Mouse (Mus musculus) gastrocnemius, postnatal 25 days (tissue): ENCODE results near the gene Specc1. TPM values are rescaled to one million over a fixed set of nuclear protein-coding genes. Genes with fewer than 3 reads are reported as not detected.

Experiments
- DNase-seq: peaks from one replicate; pipeline ENCODE4 v3.0.0; 2022
- total RNA-seq, 2 experiments: library from RNA; stranded (reverse); gene quantifications; 1 replicate in 1 of 2; 2 replicates in 1 of 2; pipeline ENCODE4 v1.2.3; 2021

The Specc1 gene
- total RNA-seq, 2 experiments from 2014 or later = 1.9 to 2.8 TPM

DNA sequence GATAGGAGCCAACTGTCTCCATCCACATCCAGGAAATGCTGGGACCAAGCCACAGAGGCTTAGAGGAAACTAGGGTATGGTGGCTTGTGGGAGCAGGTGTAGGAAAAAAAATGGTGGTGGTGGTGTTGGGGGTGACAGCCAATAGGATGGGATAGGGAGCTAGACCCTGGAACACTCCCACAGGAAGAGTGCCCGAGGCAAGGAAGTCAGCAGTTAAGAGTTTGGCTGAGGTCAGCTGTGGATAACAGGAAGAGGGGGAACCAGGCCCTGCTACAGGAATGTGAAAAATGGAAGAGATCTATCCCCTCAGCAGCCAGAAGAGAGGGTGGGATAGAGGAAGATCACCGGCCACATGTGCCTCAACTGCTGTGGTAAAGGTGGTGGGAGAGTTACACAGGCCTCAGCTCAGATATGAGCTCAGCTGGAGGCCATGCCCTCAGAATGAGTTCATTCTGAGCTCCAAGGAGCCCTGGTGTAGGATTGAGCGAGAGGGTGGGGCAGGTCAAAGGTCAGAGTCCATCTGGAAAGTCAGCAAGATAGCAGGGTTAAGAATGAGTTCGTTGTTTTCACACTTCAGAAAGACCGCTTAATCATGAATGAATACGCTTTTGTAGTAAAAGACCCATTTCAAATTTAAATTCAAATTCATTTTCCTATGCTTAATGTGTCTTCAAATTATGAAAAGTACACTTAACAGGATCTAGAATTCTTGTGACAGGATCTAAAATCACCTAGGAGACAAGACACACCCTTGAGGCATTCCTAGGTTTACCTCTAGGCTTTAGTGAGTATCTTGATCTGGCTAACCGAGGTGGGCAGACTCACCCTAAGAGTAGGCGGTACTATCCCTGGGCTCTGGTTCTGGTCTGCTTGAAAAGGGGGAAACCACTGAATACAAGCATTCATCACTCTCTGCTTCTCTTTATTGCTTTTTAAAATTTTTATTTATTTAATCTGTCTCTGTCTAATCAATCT, 94.1 kb downstream of the Specc1 start:
- no peak for DNase-seq

- DNase-seq = no peak
These were observed 94.9 kb downstream of the Specc1 start for GRCm38 (mm10) chr11:62051487-62051886.

- no peak for DNase-seq
These were observed 97.4 kb downstream of the Specc1 start for GRCm38 (mm10) chr11:62053928-62054327.

DNA sequence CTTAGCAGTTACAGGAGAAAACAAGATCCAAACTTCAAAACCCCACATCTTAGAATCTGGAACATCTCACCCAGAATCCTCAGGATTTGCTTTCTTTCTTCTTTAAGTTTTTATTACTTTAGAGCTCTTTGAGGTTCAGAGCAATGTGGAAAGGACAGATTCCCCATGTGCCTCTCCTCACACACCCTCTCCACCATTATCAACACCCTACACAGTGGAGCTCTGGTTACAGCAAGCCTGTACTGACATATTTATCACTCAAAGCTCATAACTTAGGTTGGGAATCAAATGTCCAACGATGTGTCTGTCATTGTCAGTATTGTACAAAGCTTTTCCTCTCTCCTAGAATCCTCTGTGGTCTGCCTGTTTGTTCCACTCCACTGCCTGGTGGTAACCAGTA, 108.0 kb downstream of the Specc1 start:
- DNase-seq = no peak

- DNase-seq = no peak
These were observed 109.1 kb downstream of the Specc1 start for GRCm38 (mm10) chr11:62065655-62066054.

DNA sequence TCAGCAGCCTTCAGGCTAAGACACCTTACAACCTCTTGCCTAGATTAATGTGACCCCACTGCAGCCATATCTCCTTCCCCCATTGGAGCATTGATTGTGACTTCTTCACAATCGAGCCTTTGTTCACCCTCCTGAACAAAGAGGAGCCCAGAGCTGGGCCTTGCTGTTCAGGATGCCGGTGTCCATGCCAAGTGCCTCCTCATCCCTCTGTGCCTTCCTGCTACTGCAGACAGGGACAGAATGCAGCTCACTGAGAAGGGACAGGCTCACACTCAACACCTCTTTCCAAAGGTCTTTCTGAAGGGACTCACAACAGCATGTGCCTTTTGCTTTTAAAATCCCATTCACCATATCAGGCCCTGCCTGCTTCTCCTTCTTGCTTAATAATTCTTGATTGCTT, 113.0 kb downstream of the Specc1 start:
- no peak for DNase-seq

DNA sequence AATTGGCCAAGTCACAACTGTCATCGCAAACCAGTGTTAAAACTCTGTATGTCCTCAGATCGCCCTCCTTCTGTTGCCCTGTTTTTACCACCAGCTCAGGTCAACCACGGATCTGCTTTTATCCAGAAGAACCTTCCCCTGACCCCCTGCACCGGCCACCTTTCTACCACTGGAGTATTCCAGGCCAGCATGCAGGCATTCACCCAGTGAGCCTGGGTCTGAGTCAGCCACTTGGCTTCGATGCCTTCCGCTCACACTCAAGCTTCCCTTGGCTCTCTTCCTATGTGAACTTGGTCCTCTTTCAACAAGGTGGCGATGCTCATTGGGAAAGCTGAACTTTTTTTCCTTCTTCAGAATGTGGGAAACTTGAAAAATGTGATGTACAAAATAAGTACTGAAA, 113.6 kb downstream of the Specc1 start:
- no peak for DNase-seq

GRCm38 (mm10) chr11:62072406-62072805, 115.8 kb downstream of the Specc1 start:
- no peak for DNase-seq

- DNase-seq = no peak
These were observed 117.1 kb downstream of the Specc1 start for GRCm38 (mm10) chr11:62073575-62074140.

DNA sequence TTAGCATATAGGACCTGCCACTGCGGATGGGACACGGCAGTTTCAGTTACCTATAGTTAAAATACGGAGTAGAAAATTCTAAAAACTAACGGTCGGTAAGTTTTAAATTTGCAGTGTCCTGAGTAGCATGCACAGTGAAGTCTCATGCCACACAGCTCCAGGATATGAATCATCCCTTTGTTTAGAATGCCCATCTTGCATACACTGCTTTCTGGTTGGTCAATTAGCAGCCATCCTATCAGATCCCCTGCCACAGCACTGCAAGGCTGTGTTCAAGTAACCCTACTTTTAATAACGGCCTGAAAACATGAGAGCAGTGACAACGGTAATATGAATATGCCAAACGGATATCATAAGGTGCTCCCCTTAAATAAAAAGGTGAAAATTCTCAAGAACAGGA, 118.0 kb downstream of the Specc1 start:
- no peak for DNase-seq

- no peak for DNase-seq
These were observed 118.5 kb downstream of the Specc1 start for GRCm38 (mm10) chr11:62075071-62075470.

DNA sequence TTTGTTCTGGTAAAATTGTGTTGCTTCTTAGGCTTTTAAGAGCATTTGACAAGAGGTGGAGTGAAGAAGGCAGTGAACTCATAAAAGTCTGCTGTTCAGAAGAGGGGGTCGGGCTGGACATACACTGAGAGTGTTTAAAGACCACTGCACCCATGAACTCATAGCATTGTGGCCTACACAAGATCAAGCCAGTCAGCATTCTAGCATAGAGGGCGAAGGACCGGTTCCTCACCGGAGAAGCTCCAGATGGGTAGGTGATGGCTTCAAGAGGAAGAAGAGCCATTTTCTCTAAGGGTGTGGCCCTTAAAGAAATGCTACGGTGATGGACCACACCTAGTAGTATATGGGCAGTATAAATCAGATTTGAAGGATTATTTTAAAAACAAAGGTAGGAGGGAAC, 119.0 kb downstream of the Specc1 start:
- no peak for DNase-seq

- peak; percentile 99 for DNase-seq
These were observed 120.0 kb downstream of the Specc1 start for GRCm38 (mm10) chr11:62076345-62077156.

DNA sequence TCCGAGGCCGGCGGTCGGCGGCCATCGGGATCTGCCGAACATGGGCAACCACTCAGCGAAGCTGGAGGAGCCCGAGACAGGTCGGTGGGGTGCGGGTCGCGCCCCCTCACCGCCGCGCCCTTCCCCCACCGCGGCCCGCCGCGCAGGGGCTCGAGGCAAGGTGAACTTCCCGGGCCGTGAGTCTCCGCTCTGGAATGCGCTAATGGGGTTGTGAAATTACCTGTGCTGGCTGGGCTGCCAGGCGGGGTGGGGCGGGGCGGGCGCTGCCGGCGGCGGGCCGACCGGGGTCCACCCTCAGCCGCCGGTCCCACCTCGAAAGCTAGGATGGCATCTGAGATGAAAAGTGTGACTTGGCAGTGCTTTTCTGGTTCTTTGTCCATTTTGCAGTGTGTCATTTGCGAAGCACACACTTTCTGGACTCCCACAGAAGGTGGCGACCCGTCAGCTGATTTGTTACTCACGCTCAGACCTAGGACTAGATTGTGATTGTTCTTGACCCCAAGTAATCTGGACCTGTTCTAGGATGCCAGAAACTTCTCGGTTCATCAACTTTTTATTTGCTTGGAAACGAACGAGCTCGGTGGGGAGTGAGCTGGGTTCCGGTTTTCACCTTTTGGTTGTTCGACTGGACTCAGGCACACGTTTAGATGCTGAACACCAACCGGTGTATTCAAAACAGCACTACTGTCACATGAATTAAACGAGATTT, 120.7 kb downstream of the Specc1 start:
- no peak for DNase-seq

- no peak for DNase-seq
These were observed 121.8 kb downstream of the Specc1 start for GRCm38 (mm10) chr11:62078371-62078770.

- no peak for DNase-seq
These were observed 122.7 kb downstream of the Specc1 start for GRCm38 (mm10) chr11:62079100-62079857.

- no peak for DNase-seq
These were observed 123.9 kb downstream of the Specc1 start for GRCm38 (mm10) chr11:62080476-62080875.

DNA sequence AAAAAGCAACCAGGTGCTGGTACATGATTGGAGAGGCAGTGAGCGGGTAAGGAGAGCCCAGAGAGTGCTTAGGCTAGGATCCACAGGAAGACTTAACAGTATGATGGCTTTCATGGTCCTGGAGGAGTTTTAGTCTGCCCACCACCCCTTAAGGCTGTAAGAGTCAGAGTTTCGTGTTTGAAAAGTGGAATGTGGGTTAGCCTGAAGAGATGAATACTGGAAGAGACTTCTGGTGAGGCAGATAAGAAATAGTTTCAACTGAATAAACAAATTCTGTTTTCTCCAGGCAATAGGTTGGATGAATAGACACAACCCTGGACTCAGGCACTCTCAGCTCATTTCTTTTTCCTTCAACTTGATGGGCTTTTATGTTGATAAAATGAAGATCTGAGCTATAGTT, 130.1 kb downstream of the Specc1 start:
- no peak for DNase-seq

DNA sequence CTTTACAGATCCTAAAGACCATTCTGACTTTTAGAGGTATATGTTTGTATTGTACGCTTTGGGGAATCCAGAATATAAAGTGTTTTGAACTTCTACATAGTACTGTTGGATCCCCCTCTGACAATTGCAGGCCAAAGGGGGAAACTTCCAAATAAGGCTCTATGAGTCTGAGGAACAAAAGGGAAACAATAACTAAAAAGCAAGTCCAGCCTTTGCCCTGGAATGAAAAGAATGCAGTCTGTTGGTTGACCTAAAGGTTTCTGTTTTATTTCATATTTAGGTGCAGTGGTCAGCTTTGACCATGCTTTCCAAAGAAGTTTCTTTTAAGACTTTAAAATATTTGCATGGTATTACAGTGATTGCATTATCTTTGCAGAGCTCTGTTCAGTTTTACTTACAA, 130.5 kb downstream of the Specc1 start:
- DNase-seq = no peak

GRCm38 (mm10) chr11:62088651-62089050, 132.1 kb downstream of the Specc1 start:
- DNase-seq = no peak

GRCm38 (mm10) chr11:62090321-62090720, 133.8 kb downstream of the Specc1 start:
- no peak for DNase-seq
